Mouse (Mus musculus): ENCODE data around the gene Noxo1.
"Not testable (repeated sequence)": the region's sequence is repeated elsewhere in the genome, so short reads cannot be mapped to it uniquely, and the experiment has no call there.

The Noxo1 gene

GRCm38 (mm10) chr17:24696011-24696697 is at the start of gene Noxo1, which contains the start of gene Gfer:
TSS of gene Noxo1 (plus strand) at chr17:24696234.
TSS of gene Gfer (minus strand) at chr17:24696156.
- peak; percentile 33 for DNase-seq (ENCODE audit: extremely low read depth, low read depth)

- no peak for DNase-seq (ENCODE audit: extremely low read depth, low read depth)
Observed at GRCm38 (mm10) chr17:24646381-24646780, 49.7 kb upstream of the Noxo1 start.

- no peak for DNase-seq (ENCODE audit: extremely low read depth, low read depth)
Observed at GRCm38 (mm10) chr17:24647493-24647892, 48.5 kb upstream of the Noxo1 start.

DNA sequence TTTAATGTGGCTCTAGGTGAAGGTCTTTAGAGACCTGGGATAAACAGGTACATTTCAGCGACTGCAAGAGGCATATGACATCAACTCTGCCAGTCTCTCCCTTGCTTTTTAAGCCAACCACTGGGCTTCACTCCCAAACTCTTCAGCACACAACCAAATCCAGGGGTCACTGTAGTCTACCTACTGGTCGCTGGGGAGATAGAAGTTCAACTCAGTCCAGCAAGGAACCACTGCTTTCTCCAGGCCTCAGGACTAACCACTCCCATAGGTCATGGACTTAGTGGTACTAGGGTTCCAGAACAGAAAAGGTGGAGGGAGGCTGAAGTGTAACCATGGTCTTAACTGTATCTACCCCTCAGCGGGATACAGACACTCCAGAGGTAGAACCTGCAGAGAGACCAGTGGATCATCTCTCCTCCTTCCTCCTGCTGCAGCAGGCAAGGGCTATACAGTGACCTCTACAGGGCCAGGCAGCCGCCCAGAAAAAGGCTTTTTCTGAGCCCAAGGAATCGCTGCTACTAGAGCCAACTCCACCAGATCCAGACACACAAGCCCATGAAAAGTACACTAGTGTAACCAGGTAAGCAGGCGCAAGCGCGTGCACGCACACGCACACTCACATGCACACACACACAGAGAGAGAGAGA is 47.2 kb upstream of the Noxo1 start:
- DNase-seq (ENCODE audit: extremely low read depth, low read depth), result no peak

DNA sequence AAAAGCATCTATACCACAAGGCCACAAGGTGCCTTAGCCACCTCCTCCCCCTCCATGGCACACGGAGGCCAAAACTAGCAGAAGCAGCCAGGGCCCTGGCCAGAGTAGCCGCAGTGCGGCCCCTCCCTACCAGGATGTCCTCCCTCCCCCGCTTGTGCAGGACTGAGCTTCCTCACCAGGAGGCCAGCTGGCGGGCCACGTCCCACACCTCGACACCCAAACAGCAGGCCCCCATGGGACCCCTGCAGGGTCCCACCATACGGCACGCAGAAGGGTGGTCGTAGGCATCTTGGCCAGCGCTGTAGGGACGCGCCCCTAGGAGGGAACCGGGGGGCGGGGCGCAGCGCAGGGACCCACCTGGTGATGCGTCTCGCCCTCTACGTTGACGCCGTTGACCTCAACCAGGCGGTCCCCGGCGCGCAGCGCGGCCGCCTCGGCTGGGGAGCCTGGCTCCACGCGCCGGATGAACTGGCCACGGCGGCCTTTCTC is 46.4 kb upstream of the Noxo1 start:
- no peak for DNase-seq (ENCODE audit: extremely low read depth, low read depth)

GRCm38 (mm10) chr17:24650070-24650616 is 45.9 kb upstream of the Noxo1 start, which contains the start of gene Slc9a3r2:
TSS of gene Slc9a3r2 (minus strand) at chr17:24650327.
- no peak for DNase-seq (ENCODE audit: extremely low read depth, low read depth)

GRCm38 (mm10) chr17:24650766-24651165 is 45.3 kb upstream of the Noxo1 start:
- DNase-seq (ENCODE audit: extremely low read depth, low read depth), result no peak

DNA sequence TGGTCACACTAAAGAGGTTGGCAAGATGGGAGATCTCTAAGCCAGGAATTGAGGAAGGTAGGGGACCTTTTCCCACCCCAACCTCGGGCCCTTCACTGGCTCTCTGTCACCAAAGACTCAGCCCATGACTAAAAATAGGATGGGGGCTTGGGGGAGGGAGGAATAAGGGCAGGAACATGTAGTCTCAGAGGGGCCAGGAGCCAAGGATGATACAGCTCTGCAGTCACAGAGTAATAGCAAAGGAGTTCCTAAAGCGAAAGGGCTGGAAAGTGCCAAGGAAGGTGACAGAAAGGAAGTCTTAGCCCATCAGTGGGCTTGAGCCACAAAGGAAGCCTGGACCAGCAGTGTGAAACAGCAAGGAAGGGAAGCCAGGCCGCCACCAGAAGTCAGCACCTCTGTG is 44.2 kb upstream of the Noxo1 start:
- DNase-seq (ENCODE audit: extremely low read depth, low read depth), result no peak

DNA sequence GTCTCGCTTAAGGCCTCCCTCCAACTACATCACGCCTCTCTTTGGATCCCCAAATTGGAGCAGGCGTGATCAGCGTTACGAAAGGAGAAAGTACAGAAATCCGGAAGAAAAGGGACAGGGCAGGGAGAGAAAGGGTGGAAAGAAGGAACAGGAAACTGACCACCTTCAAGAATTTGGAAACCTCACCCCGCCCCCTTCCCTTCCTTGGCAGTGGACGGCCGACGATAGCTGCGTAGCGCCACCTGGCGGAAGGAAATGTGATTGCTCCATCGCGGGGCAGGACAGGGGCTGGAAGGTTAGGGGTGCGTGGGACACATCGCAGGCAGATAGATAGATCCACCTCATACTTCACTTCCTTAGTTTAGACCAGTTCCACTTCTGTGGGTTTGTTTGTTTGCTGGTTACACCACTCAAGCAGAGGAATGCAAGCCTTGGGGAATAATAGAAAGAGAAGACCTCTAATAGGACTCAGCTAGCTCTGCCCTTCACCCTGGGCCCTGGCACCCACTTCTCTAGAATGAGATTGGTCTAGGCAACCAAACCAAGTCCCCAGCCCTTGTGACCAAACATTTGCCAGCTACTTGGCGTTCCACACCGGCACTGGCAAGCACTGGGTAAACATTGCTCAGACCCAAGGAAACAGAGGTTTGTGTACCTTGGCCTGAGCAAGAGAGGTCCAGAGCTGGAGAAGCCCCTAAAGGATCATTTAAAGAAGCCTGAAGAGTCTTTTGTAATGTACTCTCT is 41.9 kb upstream of the Noxo1 start:
- no peak for DNase-seq (ENCODE audit: extremely low read depth, low read depth)

DNA sequence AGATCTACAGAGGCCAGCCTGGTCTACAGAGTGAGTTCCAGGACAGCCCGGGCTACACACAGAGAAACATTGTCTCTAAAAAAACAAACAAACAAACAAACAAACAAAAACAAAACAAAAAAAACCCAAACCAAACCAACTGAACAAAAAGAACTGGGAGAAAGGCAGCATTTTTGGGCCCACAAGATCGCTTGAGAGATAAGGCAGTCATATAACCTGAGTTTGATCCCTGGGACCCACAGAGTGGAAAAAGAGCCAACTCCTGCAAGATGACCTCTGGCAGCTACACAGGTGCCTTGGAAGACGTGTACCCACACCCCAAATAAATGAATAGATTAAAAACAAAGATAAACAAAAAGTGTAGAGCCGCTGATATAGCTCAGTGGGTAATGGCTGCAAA is 41.1 kb upstream of the Noxo1 start:
- DNase-seq (ENCODE audit: extremely low read depth, low read depth), result no peak

- no peak for DNase-seq (ENCODE audit: extremely low read depth, low read depth)
Observed at GRCm38 (mm10) chr17:24658017-24658758, 37.8 kb upstream of the Noxo1 start, which contains the start of gene Npw. TSS of gene Npw (minus strand) at chr17:24658457.

DNA sequence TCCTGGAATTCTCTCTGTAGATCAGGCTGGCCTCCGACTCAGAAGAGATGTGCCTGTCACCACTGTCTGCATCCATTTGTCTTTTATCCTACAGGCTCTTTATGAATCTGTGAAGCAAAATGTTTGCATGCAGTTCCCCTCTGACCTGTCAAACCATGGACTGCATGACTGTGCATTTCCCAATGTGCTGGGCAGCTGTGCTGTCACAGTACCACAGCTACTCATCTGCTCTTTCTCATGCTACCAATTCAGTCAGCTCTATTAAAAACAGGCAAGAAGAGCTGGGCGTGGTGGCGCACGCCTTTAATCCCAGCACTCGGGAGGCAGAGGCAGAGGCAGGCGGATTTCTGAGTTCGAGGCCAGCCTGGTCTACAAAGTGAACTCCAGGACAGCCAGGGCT is 29.0 kb upstream of the Noxo1 start:
- DNase-seq (ENCODE audit: extremely low read depth, low read depth), result not testable (repeated sequence)

DNA sequence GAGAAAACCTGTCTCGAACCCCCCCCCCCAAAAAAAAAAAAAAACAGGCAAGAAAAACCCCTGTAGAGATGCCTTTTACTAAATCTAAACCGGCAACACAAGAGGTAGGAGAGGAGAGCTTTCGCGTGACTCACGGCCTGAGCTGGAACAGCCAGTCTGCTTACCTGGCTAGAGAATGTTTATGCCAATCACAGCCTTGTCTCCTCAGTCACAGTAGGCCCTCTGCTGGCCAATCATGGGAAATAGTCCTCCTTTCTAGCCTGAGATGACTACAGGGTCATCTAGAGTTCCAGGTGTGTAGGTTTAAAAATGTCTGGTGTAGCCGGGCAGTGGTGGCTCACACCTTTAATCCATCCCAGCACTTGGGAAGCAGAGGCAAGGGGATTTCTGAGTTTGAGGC is 28.6 kb upstream of the Noxo1 start:
- DNase-seq (ENCODE audit: extremely low read depth, low read depth), result peak; percentile 53

DNA sequence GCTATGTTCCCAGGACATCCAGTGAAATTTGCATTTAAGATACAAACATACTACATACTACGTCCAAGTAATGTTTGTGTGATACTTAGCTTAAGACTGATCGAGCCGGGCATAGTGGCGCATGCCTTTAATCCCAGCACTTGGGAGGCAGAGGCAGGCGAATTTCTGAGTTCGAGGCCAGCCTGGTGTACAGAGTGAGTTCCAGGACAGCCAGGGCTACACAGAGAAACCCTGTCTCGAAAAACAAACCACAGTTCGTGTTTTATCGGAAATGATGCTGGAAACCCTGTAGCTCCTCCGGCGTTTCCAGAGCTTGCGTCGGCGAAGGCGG is 26.9 kb upstream of the Noxo1 start:
- DNase-seq (ENCODE audit: extremely low read depth, low read depth), result not testable (repeated sequence)

DNA sequence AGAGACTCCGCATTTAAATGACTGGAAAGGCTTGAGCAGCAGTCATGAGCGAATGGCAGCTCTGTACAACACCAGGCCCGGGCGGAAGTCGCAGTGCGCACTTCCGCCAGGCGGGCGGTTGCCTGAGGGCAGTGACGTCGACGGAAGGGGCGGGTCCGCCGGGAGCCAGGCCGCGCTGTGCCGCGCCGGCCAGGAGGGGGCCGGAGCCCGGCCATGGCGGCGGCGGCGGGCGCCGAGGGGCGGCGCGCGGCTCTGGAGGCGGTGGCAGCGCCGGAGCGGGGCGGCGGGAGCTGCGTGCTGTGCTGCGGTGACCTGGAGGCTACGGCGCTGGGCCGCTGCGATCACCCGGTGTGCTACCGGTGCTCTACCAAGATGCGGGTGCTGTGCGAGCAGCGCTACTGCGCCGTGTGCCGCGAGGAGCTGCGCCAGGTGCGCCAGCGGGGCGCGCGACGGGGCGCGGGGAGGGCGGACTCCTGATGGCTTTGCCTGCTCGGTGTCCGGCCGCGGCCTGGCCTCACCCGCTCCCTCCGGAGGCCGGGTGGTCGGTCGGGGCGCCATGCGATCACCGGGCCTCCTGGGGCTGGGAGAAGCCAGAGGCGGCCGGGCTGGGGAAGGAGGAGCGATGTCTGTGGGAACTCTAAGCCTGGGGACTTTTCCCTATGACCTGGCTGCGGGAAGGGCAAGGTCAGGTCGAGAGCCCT is 26.3 kb upstream of the Noxo1 start, which contains the start of gene Zfp598:
Gene Zfp598 (plus strand): TSS at position 143 of the 701 bp plus-strand sequence.
- DNase-seq (ENCODE audit: extremely low read depth, low read depth), result peak; percentile 83

DNA sequence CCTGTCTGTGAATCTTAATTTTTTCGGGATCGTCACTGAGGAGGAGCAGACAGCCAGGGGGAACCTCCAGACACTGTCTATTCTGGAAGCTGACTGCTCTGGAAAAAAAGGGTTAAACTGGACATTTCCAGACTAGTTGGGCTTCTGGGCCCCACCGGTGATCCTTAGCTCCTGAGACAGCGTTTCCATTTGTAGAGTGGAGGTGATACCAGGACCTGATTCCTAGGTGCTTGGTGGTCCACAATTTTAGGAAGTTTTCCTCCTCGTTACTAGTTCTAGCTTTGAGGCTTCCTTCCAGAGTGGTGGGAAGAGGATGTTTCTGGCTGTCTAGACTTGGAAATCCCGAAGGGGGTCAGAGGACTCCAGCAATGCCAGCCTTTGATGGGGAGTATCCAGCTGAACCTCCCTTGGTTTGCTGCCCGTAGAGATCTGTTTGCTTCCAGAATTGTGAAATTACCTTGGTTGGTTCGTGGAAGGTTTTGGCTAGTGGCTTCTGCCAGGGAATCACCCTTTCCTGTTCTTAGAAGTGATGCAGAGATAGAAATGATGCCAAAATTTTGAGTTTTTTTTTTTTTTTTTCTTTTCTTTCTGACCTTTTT is 25.7 kb upstream of the Noxo1 start:
- no peak for DNase-seq (ENCODE audit: extremely low read depth, low read depth)

DNA sequence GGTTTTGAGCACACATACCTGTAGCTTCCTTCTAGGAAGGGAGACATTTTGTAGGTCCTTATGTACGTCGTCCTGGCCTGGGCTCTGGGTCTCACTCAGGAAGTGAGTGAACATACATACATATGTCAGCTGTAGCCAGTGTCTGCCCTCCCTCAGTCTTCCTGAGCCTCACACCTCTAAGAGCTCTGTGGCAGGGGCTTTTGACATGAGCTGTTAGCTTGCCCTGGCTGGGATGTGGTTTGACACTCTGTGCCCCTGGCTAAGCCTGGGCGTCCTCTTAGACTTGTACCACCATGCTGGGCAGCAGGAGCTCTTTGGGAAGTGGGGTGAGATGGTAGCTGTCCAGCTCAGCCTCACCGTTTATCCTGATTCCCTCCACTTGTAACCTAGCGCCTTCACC is 24.7 kb upstream of the Noxo1 start:
- DNase-seq (ENCODE audit: extremely low read depth, low read depth), result no peak

DNA sequence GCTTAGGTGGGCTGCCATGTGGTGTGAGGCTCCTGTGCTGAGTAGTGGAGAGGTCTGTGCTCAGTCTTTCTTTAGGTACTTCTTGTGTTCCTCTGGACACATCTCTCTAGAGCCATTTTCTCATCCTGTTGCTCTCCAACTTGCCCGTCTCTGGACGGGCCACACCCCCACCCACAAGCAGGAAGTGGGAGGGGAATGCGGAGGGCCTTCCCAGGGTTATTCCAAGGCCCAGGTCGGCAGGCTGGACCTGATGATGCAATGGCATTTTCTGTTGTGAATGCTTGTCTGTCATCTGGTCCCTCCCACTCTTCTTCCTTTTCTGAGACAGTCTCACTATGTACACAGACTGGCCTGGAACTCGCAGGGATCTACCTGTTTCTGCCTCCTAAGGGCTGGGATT is 23.9 kb upstream of the Noxo1 start:
- no peak for DNase-seq (ENCODE audit: extremely low read depth, low read depth)

DNA sequence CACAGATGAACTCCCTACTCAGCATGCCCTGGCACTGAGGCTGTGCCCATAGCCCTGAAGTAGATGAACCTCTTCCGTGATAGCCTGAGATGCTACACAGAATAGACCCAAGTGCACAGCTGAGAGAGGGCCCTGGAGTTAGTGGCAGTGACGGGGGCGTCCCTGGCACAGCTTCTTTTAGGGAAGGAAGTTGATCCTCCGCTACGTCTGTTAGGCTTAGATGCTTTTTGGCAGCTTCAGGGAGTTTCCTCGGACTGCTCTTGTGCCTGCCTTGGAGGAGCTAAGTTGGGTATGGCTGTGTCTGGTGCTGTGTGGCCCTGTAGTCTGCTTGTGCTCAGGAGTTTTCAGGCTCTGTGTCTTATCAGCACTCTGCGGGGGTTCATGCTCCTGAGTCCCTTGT is 21.8 kb upstream of the Noxo1 start:
- DNase-seq (ENCODE audit: extremely low read depth, low read depth), result no peak

DNA sequence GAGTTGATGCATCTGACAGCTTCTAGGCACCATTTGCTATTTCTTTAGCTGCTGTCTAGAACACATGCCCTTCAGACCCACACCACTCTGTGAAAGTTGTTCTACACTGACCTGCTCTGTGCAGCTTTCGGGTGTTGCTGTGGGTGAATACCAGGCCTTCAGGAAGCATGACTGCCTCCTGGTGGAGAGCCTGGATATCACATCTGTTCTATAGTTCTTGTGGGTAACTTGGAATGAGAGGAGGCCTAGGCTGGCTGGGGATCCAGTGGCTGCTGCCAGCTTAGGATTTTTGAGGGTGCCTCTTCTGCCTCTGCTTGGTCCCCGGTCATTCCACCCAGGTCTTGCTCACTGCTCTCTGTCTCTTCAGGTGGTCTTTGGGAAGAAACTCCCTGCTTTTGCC is 19.8 kb upstream of the Noxo1 start:
- DNase-seq (ENCODE audit: extremely low read depth, low read depth), result peak; percentile 56

Data from MEL-GATA-1-ER (cell line).